Mouse (Mus musculus) bone marrow macrophage, adult 2 months (primary cell): Measurements from ENCODE around the gene Car5b. TPM values are rescaled to one million over a fixed set of nuclear protein-coding genes. Genes with fewer than 3 reads are reported as not detected.

Experiments used
- H3K27ac ChIP-seq: 2 replicates; pipeline ENCODE4 v1.5.1; 2012; ENCODE audit warnings: low read depth, low read length; ENCODE audit not compliant: insufficient read depth
- H3K4me1 ChIP-seq: 2 replicates; pipeline ENCODE4 v1.6.1; 2012; ENCODE audit warnings: low read length; ENCODE audit not compliant: control insufficient read depth, insufficient read depth
- H3K4me3 ChIP-seq: 2 replicates; pipeline ENCODE4 v1.5.1; 2012; ENCODE audit warnings: mild to moderate bottlenecking, low read length, moderate library complexity; ENCODE audit not compliant: insufficient read depth
- CTCF ChIP-seq: IDR thresholded peaks from 2 replicates; pipeline ENCODE4 v1.5.1; 2012; ENCODE audit warnings: low read depth, mild to moderate bottlenecking, low read length, moderate library complexity
- POLR2A ChIP-seq: IDR thresholded peaks from 2 replicates; pipeline ENCODE4 v1.6.1; 2012; ENCODE audit warnings: mild to moderate bottlenecking, low read depth, low read length, borderline replicate concordance
- polyA plus RNA-seq: library from polyadenylated mRNA; stranded (reverse); fragments of >200 nt; gene quantifications from 2 replicates; pipeline ENCODE4 v1.2.4, GENCODE M21; 2012; ENCODE audit not compliant: missing spikeins, insufficient read depth, insufficient read length

Car5b gene
- 5.1 and 5.5 TPM in 2 replicates for polyA plus RNA-seq

DNA sequence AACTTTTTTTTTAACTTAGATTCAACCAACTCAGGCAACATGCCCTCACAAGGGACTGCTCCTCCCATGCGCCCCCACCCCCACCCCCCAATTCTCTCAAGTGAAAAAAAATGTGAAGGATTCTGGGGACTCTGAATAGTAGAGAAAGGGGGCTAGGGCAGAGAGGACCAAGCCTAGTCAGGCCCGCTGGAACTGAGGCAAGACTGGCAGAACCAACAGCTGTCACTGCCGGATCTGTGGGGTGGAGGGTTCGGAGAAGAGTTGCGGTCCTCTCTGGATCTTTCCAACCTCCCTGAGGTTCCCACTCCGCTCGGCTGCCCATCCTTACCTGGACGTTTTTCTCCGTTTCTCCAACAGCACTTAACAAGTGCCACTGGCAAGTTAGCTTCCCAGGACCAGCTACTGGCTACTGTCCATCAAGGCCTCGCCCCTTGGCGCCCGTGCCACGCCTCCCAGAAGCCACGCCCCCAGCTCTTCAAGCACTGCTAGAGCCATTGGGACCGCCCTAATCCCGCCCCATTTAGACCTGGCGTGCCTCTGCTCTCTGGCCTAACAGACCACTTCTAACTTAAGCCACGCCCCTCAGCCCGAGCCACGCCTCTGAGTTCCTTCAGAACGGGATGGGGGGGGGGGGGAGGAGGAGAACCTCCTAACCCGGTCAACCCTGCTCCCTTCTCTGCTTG, at the start of gene Car5b:
Car5b (minus strand) TSS at position 391 of the 683 bp plus-strand sequence.
- H3K4me1 ChIP-seq = peaks cover 2% of the 10 kb centered on the region; the same call in 1 of the 2 replicates
- TF ChIP-seq CTCF (no peak), POLR2A (no peak)
- peak within 1 kb of the TSS; percentile 48 for H3K4me3 ChIP-seq
- no peak within 1 kb of the TSS for H3K27ac ChIP-seq

DNA sequence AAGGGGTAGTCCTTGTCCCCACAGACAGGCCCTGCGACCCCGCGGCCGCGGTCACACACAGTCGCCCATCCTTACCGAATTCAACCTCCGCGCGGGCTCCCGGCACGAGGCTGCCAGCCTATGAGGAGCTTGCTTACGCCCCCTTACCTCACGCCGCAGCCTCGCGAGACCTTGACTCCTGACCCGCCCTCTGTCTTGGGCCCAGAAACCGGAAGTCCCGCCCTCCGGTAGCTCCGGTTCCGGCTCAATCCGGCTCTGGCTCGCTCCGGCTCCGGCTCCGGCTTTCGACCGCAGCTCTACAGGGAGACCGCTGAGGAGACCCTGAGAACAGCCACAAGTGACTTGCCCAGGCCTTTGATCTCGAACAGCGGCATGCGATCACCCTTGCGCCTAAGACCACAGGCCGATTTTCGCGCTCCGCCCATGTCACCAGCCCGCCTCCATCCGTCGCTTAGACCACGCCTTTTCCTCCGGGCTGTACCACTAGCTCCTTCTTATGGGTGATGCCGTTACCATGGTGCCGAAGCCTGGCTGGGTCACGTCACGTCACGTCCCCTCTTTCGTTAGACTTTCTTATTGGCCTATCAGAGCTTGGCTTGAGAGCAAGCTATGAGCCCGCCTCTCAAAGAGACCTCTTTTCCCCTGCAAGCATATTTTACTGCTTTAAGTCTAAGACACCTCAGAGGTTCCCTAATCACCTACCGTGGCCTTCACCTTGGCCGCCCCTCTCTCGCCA, 48.4 kb upstream of the Car5b start, which contains the start of gene Siah1b:
Siah1b (minus strand) TSS at position 454 of the 736 bp plus-strand sequence.
- H3K27ac ChIP-seq = peak within 1 kb of the TSS; percentile 56
- peaks cover 3% of the 10 kb centered on the region; the same call in 1 of the 2 replicates for H3K4me1 ChIP-seq
- H3K4me3 ChIP-seq = peak within 1 kb of the TSS; percentile 62
- TF ChIP-seq CTCF (no peak), POLR2A (no peak)

DNA sequence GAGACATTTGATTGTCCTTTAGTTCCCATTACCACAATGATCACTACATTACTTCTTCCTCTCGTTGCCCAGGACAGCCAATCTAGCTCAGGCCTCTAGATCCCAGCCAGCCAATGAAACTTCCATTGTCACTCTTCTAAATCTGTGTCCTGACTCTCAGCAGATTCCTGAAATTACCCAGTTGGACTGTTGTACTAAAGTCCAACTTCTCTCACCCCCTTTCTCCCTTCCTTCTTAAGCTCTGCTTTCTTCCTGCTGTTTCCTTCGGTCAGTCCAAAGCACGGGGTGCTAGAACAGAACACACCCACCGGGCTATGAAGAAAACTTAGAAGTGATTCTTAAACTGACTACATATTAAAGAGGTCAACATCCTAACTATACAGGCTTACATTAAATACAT, 41.2 kb upstream of the Car5b start:
- no peaks in the 10 kb centered on the region for H3K4me1 ChIP-seq
- no peak overlapping the region for H3K4me3 ChIP-seq
- no peak overlapping the region for H3K27ac ChIP-seq
- TF ChIP-seq POLR2A = no peak
- no peak for TF ChIP-seq CTCF

DNA sequence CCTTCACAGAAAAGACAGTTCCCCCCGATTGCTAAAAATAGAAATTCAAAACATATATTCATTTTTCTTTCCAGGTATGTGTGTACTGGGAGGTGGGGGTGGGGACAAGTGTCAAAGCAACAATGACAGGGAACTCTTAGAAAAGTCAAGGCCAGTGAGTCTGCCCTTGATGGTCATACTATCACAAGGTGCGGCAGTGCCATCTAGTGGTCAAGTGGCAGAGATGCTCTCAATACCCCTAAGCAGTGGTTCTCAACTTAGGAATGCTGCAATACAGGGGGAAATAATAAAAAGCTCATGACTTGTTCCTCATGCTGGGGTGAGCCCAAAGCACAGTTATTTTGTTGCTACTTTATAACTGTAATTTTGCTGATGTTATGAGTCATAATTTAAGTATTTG, 38.4 kb upstream of the Car5b start:
- TF ChIP-seq POLR2A (no peak), CTCF (no peak)
- Histone ChIP-seq H3K27ac (no peak overlapping the region), H3K4me1 (no peaks in the 10 kb centered on the region), H3K4me3 (no peak overlapping the region)

DNA sequence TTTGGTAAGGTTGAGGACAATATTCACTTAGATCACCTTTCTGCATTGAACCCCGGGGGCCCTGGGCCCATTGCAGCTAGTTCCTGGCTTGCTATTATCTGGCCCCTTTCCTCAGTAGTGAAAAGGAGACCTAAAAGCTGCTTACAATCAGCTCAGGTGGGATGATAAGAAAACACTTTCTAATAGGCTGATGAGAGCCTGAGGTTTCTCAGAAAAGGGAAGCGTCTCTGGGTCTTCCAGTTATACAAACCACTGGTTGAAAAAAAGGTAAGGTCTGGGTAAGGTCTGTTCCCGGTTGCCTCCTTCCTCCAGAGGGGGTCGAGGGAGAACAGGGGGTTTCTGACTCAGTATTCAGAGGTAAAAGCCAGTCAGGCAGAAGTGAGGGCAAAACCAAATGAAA, 31.3 kb upstream of the Car5b start:
- H3K27ac ChIP-seq = no peak overlapping the region
- no peak for TF ChIP-seq POLR2A
- no peak for TF ChIP-seq CTCF
- H3K4me1 ChIP-seq = no peaks in the 10 kb centered on the region
- no peak overlapping the region for H3K4me3 ChIP-seq

DNA sequence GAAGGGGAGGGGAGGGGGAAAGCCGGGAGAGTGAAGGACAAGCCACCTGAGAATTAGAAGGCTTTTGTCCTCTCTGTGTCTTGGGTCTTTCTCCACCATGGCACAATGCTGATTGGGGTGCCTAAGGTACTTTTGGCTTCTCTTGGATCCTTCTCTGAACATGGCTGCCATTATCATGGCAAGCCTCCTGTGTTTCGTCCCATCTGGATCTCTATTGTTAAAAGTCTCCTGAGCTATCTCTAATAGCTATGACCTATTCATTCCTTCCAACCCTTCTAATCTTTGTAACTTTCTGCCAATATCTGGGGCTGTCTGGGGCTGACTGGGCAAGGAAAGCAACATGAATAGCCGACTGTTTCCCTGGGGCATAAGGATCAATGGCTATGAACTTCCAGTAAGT, 30.7 kb upstream of the Car5b start:
- H3K27ac ChIP-seq = no peak overlapping the region
- TF ChIP-seq CTCF (no peak), POLR2A (no peak)
- no peak overlapping the region for H3K4me3 ChIP-seq
- no peaks in the 10 kb centered on the region for H3K4me1 ChIP-seq

DNA sequence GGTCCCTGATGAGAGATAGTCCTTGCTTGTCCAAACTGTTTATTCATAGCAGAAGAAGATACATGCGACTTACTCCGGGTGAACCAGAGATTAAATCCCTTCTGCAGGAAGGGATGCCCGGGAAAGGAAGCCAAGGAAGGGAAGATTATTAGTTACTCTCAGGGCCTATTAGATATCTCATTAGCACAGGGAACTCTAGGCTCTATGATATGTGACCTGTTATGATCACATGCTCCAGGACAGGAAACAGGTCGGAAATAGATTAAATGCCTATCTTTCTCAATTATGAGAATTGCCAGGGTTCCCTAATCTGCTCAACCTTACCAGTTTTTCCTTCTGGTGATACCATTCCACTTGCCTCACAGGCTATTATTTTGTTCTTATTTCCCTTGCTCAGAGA, 27.9 kb upstream of the Car5b start:
- TF ChIP-seq CTCF = no peak
- TF ChIP-seq POLR2A = no peak
- Histone ChIP-seq H3K4me1 (no peaks in the 10 kb centered on the region), H3K27ac (no peak overlapping the region), H3K4me3 (no peak overlapping the region)

DNA sequence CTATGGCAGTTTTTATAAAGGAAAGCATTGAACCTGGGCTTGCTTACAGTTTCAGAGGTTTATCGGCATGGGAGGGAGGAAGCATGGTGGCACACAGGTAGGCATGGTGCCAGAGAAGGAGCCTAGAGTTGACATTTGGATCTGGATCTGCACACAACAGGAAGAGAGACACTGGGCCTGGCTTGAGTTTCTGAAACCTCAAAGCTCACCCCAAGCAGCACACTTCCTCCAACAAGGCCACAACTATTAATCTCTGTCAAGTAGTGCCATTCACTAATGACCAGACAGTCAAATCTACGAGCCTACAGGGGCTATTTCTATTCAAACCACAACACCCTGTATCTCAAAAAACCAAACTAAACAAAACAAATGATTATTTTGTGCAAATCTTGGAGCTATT, 18.9 kb upstream of the Car5b start:
- Histone ChIP-seq H3K4me3 (no peak overlapping the region), H3K27ac (no peak overlapping the region), H3K4me1 (no peaks in the 10 kb centered on the region)
- no peak for TF ChIP-seq CTCF
- no peak for TF ChIP-seq POLR2A

DNA sequence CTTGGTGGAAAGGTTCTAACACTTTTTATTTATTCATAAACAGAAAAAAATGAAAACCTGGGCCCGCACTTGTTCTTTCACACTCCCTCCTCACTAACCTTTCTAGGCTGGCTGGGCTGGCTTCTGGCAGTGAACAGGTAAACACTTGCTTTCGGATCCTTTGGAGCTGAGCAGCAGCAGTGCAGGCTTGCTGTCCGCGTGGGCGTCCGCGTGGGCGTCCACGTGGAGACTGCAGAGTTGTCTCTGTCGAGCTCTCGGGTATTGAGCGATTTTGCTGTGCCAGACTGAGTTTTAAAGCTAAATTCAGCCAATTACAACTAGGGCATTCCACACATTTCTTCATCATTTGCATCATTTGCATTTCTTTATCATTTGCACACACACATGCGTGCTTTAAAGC, 14.3 kb upstream of the Car5b start:
- Histone ChIP-seq H3K27ac (no peak overlapping the region), H3K4me1 (no peaks in the 10 kb centered on the region), H3K4me3 (no peak overlapping the region)
- TF ChIP-seq POLR2A = no peak
- TF ChIP-seq CTCF = no peak

DNA sequence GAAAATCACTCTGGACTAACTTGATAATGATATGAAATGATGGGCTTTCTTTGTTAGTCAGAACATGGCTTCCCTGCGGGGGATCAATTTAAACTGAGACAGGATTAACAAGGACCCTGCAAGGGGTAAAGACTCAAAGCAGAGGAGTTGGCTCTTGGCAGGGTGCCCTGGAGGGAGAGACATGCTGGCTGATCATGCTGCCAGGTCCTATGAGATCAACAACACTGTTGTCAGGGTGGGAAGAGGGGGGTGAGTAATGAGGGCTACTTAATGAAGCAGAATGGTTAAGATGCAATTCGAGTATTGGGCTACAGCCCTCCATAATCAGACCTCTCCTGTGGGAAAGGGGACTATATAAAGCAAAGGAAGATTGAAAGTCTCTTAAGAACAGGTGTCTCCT, 11.1 kb upstream of the Car5b start:
- H3K27ac ChIP-seq = no peak overlapping the region
- no peaks in the 10 kb centered on the region for H3K4me1 ChIP-seq
- no peak overlapping the region for H3K4me3 ChIP-seq
- no peak for TF ChIP-seq CTCF
- TF ChIP-seq POLR2A = no peak

DNA sequence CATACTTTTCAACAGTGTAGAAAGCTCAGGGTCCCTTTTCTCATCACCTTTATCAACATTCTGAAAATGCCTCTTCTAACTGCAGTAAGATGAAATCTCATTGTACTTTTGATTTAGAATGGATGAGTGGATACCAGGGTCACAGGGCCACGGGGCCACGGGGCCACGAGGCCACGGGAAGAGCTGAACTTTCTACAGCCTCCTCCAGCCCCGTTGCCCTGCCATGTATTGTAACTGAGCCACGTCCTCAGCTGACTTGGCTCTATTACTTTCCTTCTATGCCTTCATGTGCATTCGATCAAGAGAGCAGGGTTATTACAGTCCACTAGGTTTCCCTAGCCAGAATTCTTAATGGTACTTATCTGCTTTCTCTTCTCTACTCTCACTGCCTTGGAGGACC, 8.1 kb upstream of the Car5b start:
- no peak overlapping the region for H3K27ac ChIP-seq
- no peak overlapping the region for H3K4me3 ChIP-seq
- H3K4me1 ChIP-seq = no peaks in the 10 kb centered on the region
- TF ChIP-seq CTCF = no peak
- TF ChIP-seq POLR2A = no peak
